Mouse (Mus musculus) megakaryocyte, embryonic 14.5 days (primary cell): ENCODE data around the gene Rel.

ENCODE experiments used
- FLI1 ChIP-seq: IDR thresholded peaks from 2 replicates; pipeline ENCODE4 v1.6.1; 2012; ENCODE audit warnings: low read length, inconsistent platforms, mixed read lengths
- GATA1 ChIP-seq: IDR thresholded peaks from 3 replicates; pipeline ENCODE4 v1.6.1; 2012; ENCODE audit warnings: mixed read lengths, low read length, inconsistent platforms, borderline replicate concordance

GRCm38 (mm10) chr11:23744352-23744751 is 26.4 kb downstream of the Rel start:
- TF ChIP-seq GATA1 (no peak), FLI1 (no peak)
